Mouse (Mus musculus) E14TG2a.4 (cell line): ENCODE results near the gene Ucp3.

Experiments
- CTCF ChIP-seq: conservative IDR thresholded peaks from 2 replicates; pipeline ENCODE4 v1.5.1; 2014; ENCODE audit warnings: low read length
- NANOG ChIP-seq: IDR thresholded peaks from 2 replicates; pipeline ENCODE4 v1.6.1; 2014; ENCODE audit warnings: borderline replicate concordance, low read length, mixed read lengths

DNA sequence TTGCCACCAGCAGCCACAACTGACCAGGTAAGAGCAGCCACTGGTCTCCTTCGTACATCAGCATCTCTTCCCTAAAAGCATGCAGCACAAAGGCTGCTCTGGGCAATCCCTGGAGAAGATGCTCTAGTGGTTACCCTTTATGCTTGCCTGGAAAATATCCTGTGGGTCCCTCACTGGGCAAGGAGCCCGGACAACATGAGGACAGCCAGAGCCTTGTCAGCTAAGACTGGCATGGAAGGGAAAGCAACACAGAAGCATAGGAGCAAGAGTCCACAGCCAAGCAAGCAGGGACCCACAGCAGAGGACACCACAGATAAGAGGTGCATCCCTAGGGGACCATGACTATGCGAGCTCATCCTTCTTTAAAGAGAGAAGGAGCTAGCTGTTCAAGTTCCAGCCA lies 12.9 kb upstream of the Ucp3 start:
- TF ChIP-seq CTCF (no peak), NANOG (no peak)
